Mouse (Mus musculus) kidney, adult 18-20 months (tissue): ENCODE results near the gene Rrnad1.

Source experiments
- DNase-seq: peaks from one replicate; pipeline ENCODE4 v3.0.0; 2021

The Rrnad1 gene

GRCm38 (mm10) chr3:87930078-87930795, at the start of gene Rrnad1, which contains the start of gene Isg20l2:
Gene Rrnad1, minus strand, starts transcription at chr3:87930717.
Gene Isg20l2, plus strand, starts transcription at chr3:87930314.
- DNase-seq = peak; percentile 96

- DNase-seq = no peak
These were observed 49.6 kb upstream of the Rrnad1 start for GRCm38 (mm10) chr3:87980085-87980484.

- DNase-seq = no peak
These were observed 49.0 kb upstream of the Rrnad1 start for GRCm38 (mm10) chr3:87979493-87979892.

GRCm38 (mm10) chr3:87974381-87974987, 44.0 kb upstream of the Rrnad1 start:
- DNase-seq = no peak

DNA sequence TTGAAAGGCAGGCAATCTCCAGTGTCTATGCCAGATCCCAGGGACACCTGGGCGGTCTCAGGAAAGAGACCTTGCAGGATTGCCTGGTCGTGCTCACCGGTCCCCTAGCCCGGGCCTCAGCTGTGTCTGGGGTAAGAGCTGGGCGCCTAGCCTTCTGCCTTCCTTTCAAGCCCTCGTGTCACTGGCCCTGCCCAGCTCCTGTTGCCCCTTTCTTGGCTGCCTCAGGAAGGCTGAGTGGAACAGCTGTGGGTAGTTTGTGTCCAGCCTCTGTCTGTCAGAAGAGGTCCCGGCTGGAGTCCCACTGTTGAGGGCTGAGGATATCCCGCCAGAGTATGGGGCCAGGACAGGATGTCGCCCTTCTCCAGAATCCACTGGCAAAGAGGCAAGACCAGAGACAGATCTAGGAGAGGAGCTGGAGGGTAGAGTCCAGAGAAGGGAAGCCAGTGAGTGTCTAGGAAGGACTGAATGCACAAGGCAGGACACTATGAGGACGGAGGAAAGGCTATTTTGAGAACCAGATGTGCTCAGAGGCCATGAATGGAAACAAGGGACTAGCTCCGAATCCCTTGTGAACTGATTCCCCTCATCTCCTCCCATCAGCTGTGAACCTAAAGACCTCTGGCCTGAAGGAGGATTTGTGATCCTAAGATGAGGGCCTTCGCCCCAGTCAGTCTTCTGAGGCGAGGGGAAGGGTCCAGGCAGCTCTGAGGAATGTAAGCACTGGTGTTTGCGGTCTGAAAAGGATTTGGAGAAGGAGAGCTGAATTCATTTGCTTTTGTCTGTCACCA, 43.3 kb upstream of the Rrnad1 start:
- no peak for DNase-seq

DNA sequence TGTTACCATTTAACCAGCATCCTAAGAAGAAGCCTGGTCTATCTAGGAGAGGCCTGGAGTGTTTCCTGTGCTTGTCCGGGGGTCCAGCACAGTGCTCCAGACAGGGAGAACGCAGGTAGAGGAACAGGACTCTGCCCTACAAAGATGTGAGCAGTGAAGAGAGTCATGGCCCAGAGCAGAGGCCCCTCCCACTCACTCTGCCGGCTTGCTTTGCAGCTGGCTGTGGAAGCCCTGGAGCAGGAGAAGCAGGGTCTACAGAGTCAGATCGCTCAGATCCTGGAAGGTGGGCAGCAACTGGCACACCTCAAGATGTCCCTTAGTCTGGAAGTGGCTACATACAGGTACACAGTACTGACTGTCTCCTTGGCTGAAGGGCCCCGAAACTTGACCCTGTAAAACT, 42.3 kb upstream of the Rrnad1 start:
- no peak for DNase-seq

DNA sequence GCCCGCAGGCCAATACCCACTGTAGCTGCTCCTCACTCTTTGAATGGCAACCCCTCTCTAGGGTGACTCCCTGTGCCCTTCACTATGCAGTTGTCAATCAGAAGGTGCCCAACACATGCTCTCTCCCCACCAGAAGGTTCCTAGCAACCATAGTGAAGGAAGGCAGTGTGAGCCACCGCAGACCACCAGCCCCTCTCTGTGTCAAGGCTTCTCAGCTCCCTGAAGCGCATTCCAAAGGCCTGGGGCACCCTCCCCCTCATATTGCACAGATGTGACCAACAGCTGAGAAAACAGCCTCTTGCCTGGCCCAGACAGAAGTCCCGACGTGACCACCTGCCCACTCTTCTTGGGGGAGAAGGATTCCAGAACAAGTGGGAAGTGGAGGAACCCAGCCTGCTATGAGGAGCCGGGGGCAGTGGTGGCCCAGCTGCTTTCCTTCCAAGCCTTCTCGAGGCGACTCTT, 41.7 kb upstream of the Rrnad1 start:
- DNase-seq = no peak

- DNase-seq = no peak
These were observed 41.1 kb upstream of the Rrnad1 start for GRCm38 (mm10) chr3:87971489-87972202.

DNA sequence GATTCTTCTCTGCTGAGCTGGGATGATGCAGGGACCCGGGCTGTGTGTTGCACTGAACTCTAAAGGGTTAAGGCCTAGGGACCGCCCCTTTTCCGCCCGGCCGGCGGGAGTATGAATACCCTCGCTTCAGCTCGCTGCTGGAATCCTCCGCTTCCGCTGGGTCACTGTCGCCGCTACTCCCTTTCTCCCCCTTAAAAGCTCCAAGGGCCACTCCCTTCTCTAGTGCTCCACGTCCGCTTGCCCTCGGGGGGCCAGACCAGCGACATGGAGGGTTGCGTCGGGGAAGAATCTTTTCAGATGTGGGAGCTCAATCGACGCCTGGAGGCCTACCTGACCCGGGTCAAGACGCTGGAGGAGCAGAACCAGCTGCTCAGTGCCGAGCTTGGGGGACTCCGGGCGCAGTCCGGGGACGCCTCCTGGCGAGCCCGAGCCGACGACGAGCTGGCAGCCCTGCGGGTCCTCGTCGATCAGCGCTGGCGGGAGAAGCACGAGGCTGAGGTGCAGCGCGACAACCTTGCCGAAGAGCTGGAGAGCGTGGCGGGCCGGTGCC, 40.5 kb upstream of the Rrnad1 start, which contains the start of gene Nes:
Nes (plus strand) TSS at position 140 of the 550 bp plus-strand sequence.
- DNase-seq = peak; percentile 68

- peak; percentile 76 for DNase-seq
These were observed 39.8 kb upstream of the Rrnad1 start for GRCm38 (mm10) chr3:87970184-87970938.

DNA sequence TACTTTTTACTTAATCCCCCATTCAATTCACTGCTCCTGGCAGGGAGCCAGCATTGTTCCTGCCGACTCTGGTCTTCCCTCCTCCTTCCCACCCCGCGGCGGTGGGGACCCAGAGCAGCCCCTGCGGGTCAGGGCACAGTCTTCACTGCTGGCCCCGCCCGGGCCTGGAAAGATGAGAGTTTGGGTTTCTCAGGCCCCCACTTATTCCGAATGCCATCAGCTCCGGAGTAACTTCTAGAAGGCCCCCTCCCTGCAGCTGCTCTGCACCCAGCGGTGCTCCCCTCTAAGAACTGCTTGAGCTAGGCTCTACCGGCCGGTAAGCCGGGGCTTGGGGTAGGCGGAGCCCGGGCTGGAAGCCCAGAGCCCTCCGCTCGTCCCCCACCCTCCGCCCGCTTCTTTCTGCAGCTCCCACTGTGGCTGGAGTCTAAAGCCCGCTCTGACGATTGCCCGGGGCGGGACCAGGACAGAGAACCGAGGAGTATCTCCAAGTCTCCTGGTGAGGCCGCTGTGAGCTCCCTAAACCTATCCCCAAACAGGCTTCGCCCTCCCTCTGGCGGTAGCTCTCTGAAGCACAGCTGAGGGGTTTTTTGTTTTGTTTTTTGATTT, 30.2 kb upstream of the Rrnad1 start:
- peak; percentile 87 for DNase-seq

DNA sequence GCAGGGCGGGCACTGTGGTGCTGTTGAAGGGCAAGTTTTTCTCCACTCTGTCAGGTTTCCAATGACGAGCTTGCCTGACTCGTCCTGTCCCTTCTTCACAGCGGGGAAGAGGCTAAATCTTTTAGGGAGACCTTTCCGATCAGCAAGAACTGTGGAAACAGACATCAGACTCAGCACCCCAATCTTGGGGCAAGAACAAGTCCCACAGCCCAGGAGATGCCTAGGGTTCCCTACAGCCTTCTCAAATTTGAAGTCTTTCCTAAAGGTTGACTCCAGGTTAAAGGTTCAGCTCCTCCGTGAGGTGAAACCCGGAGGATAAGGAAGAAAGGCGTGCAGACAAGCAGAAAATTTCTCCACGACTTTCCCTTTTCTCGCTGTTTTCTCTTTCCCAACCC, 29.7 kb upstream of the Rrnad1 start:
- no peak for DNase-seq

DNA sequence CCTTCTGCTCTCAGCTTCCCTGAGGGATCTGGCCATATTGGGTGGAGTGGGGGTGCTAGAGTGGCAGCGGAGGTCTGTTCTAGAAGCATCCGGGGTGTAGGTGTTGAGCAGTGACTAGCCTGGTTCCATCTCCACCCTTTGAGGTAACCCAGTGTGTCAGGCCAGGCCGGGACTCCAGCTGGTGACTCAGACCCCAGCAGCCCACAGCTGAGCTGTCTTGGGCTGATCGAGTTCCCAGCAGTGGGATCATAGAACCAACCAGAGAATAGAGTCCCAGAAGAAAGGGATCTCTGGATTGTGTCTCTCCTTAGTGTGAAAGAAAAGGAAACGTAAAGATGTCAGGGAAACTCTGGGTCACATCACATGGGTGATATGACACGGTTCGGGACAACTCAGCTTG, 28.9 kb upstream of the Rrnad1 start:
- DNase-seq = no peak

DNA sequence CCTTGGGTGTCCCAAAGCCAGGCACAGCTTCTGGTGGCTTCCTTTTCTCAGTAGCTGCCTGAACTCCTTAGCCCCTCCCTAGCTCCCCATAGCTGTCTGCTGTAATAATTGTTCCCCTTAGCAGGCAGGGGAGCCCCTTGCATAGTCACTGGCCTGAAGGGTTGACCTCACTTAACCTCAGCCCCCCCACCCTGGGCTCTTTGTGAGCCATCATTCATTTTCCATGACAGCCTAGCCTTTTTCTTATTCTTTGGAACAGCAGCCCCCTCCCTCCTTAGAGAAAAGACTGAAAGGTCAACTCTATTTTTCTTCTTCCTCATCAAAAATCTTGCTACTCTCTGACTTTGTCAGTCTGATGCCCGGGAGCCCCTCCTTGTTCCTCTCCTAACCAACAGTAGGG, 28.4 kb upstream of the Rrnad1 start:
- DNase-seq = no peak

DNA sequence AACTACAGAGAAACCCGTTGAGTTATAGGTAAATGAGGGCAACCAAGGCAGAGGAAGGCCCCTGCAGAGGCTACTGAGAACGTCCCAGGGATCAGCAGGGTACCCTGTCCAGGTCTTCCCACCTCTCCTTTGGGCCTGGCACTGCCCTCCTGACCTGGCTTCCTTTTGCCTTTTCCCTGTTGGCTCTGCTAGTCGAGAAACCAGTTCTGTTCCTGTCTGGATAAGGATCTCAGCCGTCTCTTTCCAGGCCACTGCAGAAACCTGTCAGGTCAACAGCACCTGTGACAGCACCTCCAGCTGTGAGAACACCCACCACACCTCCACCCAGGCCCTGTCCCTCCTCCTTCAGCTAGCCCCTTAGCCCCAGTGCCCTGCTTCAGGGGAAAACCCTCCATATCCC, 28.0 kb upstream of the Rrnad1 start:
- DNase-seq = no peak

DNA sequence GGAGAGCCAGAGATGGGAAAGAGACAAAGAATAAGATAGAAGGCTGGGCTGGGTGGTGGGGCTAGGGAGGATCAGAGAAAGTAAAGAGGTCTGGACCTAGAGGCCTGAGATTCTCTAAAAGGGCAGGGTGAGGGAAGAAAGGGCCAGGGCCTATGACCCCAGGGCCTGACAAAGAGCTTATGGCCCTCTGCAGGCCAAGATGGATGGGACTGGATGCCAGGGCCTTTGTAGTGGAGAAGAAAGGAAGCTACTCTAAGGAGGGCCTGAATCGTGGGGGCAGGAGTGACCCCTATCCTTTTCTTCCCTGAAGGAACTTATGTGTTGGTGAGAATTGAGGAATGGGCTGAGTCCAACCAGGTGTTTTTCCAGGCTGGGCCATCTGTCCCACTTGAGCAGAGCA, 27.5 kb upstream of the Rrnad1 start:
- DNase-seq = no peak

DNA sequence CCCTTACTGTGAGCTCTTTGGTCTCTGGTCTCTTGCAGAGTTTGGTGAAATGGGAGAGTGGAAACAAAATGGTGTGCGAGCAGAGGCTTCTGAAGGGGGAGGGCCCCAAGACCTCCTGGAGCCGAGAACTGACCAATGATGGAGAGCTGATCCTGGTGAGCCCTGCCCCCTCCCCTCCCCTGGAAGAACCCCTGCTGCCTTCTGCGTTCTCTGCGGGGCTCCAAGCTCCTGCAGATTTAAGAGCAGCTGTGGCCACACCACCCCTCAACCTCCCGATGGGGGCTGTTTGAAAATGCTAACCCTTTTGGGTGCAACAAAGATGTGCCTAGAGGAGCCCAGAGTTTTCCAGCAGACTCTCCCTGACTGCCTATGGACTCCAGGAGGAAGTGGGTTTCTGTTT, 21.9 kb upstream of the Rrnad1 start:
- DNase-seq = no peak

DNA sequence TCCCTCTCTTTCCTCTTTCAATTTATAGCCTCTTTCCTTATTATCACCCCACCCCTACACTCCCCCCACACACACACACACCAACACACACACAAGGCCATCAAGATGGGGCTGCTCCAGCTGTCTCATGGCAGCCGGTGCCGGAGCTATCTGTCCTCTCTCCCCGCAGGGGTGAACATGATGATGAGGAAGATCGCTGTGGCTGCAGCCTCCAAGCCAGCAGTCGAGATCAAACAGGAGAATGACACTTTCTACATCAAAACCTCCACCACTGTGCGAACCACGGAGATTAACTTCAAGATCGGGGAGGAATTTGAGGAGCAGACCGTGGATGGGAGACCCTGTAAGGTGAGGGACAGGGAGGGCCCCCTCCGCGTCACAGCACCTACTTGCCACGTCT, 21.4 kb upstream of the Rrnad1 start:
- DNase-seq = no peak

GRCm38 (mm10) chr3:87949955-87950515, 19.5 kb upstream of the Rrnad1 start:
- DNase-seq = no peak

DNA sequence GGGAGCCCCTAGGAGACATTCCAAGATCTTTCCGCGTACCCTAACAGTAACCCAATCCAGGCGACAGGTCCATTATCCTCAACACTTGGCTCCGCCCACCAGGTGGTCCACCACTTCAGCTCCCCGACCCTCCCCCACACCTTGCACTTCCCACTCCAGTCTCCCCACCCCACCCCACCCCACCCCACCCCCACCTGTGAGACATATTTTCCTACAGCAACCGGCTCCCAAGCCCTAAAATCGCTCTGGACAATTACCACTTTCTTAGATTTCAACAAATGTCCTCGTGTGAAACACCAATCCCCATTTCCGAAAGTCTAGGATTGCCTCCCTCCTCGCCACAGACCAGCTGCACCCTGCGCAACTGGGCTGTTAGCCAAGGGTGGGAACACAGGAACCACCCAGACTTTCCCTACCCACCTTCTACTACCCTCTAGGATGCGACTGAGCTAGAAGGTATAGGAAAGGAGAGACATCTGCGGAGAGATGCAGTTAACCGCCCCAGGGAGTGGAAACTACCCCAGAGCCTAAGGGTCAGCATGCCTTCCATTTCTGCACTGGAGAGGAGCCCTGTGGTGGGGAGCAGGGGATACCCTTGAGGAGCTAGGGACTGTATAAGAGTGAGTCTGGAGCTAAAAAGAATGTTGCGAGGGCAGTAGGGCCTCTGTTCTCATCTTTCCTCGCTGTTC, 18.9 kb upstream of the Rrnad1 start:
- no peak for DNase-seq
